Mouse (Mus musculus): ENCODE data around the gene Trem3.

GRCm38 (mm10) chr17:48249501-48249900 lies 1.9 kb downstream of the Trem3 start:
- no peak for TF ChIP-seq TAL1 (IDR thresholded peaks at IDR 0.05; ENCODE audit: low read length)
- TF ChIP-seq GATA1 (IDR thresholded peaks at IDR 0.05; ENCODE audit: low read length): no peak

Measured in erythroblast, embryonic 14.5 days (primary cell).